Mouse (Mus musculus) thymus, adult 2 months (tissue): ENCODE results near the gene Mn1. TPM values are rescaled to one million over a fixed set of nuclear protein-coding genes. Genes with fewer than 3 reads are reported as not detected.

ENCODE experiments used
- DNase-seq: peaks from one replicate; pipeline ENCODE4 v3.0.0; 2021
- H3K27ac ChIP-seq: fragments of 200-500 bp; 2 replicates; pipeline ENCODE4 v1.5.1; 2012; ENCODE audit warnings: low read length, control low read depth; ENCODE audit not compliant: control insufficient read depth, insufficient read depth
- H3K27me3 ChIP-seq: fragments of 200-500 bp; 2 replicates; pipeline ENCODE4 v1.6.1; 2012; ENCODE audit warnings: mild to moderate bottlenecking, low read length, moderate library complexity, mixed read lengths; ENCODE audit not compliant: control insufficient read depth, insufficient read depth
- H3K36me3 ChIP-seq: fragments of 200-500 bp; 2 replicates; pipeline ENCODE4 v1.6.1; 2012; ENCODE audit warnings: mild to moderate bottlenecking, low read length, moderate library complexity; ENCODE audit not compliant: control insufficient read depth, insufficient read depth
- H3K4me1 ChIP-seq: fragments of 200-500 bp; replicated peaks from 2 replicates; pipeline ENCODE4 v1.6.1; 2012; ENCODE audit warnings: low read length; ENCODE audit not compliant: control insufficient read depth, insufficient read depth
- H3K4me3 ChIP-seq: fragments of 200-500 bp; 2 replicates; pipeline ENCODE4 v1.5.1; 2012; ENCODE audit warnings: mild to moderate bottlenecking, low read length, control low read depth, moderate library complexity; ENCODE audit not compliant: control insufficient read depth, insufficient read depth
- CTCF ChIP-seq: fragments of 200-500 bp; IDR thresholded peaks from 2 replicates; pipeline ENCODE4 v1.5.1; 2012; ENCODE audit warnings: mild to moderate bottlenecking, control low read depth, low read length, moderate library complexity, borderline replicate concordance; ENCODE audit not compliant: control insufficient read depth, poor library complexity, insufficient read depth; ENCODE audit errors: extremely low read depth
- POLR2A ChIP-seq: fragments of 200-500 bp; IDR thresholded peaks from 2 replicates; pipeline ENCODE4 v1.6.1; 2012; ENCODE audit warnings: mild to moderate bottlenecking, low read length, control low read depth, moderate library complexity; ENCODE audit not compliant: control insufficient read depth, poor library complexity, insufficient read depth; ENCODE audit errors: extremely low read depth
- whole genome bisulfite sequencing: fragments of 180-500 bp; shearing (Covaris S2); methylation state at CpG from one replicate; pipeline ENCODE4 v1.1.7; 2018; 5-methylcytosine and 5-hydroxymethylcytosine counted together
- polyA plus RNA-seq: library from polyadenylated mRNA; depleted of rRNA; stranded (reverse); fragments of >200 nt; gene quantifications from 2 replicates; pipeline ENCODE4 v1.2.3, GENCODE M21; 2012

Mn1 gene
- polyA plus RNA-seq, 1 experiment: 3.4 TPM

DNA sequence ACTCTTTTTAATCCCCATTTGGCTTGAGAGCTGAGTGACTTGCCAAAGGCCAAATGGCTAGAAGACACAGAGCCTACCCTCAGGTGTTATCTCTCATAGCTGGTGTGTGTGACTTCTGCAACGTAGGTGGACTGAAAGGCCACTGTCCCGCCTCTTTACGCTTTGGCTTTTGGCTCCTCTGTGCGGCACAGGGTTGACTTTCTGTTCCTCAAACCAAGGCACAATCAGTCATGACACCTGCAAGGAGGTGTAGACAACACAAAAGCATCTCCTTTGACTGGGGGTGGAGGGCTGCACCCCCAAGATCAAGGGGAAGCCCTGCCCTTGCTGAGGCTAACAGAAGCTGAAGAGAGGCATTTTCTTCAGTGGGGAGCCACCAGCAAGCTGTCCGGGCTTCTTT, 50.5 kb downstream of the Mn1 start:
- Histone ChIP-seq H3K4me1 (peaks cover 4% of the 10 kb centered on the region), H3K27me3 (no peaks in the 10 kb centered on the region), H3K36me3 (no peaks in the 10 kb centered on the region), H3K4me3 (no peak overlapping the region), H3K27ac (no peak overlapping the region)
- WGBS: 30% methylated on average over 5 of the region's 5 CpGs
- no peak for DNase-seq
- TF ChIP-seq CTCF (no peak), POLR2A (no peak)

DNA sequence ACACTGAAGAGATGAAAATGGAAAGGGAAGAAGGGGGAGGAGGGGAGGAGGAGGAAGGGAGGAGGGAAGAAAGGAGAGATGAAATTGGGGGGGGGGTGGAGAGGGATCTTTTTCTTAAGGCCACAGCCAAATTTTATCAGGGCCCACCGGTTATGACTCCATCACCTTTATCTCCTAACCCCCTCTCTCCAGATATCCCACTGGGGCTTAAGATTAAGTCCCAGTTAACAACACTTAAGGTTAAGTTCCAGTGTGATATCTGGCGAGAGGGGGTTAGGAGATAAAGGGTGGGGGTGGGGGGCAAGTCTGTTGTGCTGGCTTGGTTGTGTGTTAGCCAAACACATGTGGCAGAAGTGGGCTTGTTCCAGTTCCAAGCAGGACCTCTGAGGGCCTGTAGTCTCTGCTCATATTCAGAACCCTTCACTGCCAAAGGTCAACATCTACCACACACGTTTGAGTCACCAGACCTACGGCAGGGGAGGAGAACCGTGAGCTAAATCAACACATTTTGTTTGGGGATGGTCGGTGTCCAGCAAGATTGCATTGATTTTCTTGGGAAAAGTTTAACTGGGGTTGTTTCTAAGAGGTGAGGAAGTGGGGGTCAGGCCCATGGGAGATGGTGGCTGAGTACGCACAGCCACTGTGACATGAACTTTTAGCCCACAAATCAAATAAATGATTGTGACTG, 52.2 kb downstream of the Mn1 start:
- Histone ChIP-seq H3K27ac (no peak overlapping the region), H3K27me3 (no peaks in the 10 kb centered on the region), H3K36me3 (no peaks in the 10 kb centered on the region), H3K4me3 (no peak overlapping the region), H3K4me1 (peaks cover 4% of the 10 kb centered on the region)
- DNase-seq: no peak
- TF ChIP-seq POLR2A: no peak
- no peak for TF ChIP-seq CTCF
- WGBS: 92% methylated on average over 7 of the region's 7 CpGs

DNA sequence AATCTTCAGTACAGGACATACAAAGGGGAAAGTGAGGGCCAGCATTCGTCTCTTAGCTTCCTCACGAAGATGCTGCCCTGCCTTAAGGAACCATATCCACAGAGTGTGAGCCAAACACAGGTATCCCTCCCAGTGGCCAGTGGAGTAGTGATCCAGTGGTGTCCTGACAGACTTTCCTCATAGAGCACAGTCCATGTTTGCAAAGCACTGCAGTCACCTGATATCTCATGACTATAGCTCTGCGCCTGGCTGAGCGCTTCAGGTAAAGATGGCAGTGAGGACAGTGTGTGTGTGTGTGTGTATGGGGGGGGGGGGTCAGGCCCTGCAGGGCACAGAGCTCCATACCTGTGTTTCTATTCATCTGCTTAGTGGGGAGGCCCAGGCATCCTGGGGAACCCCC, 53.7 kb downstream of the Mn1 start:
- TF ChIP-seq CTCF (no peak), POLR2A (no peak)
- Histone ChIP-seq H3K4me3 (no peak overlapping the region), H3K4me1 (peaks cover 4% of the 10 kb centered on the region), H3K36me3 (no peaks in the 10 kb centered on the region), H3K27ac (no peak overlapping the region), H3K27me3 (no peaks in the 10 kb centered on the region)
- DNase-seq: no peak
- WGBS: 95% methylated on average over 4 of the region's 4 CpGs

DNA sequence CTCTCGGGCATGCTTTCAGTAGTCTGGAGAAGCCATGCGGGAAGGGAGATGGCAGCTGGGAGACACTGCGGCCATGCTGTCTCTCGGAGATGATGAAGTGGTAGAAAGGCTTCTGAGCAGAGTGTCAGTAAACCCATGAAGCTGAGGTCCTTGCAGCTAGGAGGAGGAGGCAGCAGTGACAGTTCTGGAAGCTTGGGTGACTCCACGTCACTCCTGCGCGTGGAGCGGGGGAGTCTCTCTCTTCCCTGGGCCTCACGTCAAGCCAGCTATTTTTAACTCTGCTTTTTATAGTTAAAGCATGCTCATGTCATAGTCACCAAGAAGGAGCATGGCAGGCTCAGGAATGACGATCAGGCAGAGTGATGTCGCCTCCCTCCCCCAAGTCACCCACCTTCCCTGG, 56.3 kb downstream of the Mn1 start:
- Histone ChIP-seq H3K4me1 (no peaks in the 10 kb centered on the region; the same call in 1 of the 2 replicates), H3K36me3 (no peaks in the 10 kb centered on the region), H3K27ac (no peak overlapping the region), H3K27me3 (no peaks in the 10 kb centered on the region), H3K4me3 (no peak overlapping the region)
- TF ChIP-seq POLR2A (no peak), CTCF (no peak)
- no peak for DNase-seq
- WGBS: 93% methylated on average over 11 of the region's 11 CpGs

DNA sequence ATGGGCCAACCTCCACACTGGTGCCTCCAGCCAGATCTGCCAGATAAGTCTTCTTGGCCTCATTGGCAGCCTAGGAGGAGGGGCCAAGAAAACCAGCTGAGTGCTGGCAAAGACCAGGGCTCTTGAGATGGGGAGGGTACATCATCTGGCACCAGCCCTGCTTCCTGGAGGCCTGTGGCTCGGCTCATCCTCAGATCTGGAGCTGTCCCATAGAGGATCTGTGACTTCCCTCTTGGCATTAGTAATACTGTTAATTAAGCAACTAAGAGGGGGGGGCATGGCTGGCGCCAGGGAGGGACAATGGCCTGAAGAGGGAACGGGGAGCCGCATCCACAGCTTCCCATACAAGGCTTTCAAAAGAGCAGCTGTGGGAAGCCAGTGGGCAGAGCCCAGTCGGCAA, 58.6 kb downstream of the Mn1 start:
- no peak overlapping the region for H3K4me3 ChIP-seq
- DNase-seq: no peak
- no peak overlapping the region for H3K27ac ChIP-seq
- no peaks in the 10 kb centered on the region for H3K4me1 ChIP-seq
- H3K27me3 ChIP-seq: no peaks in the 10 kb centered on the region
- 95% methylated on average over 5 of the region's 5 CpGs for WGBS
- no peaks in the 10 kb centered on the region for H3K36me3 ChIP-seq
- no peak for TF ChIP-seq CTCF
- no peak for TF ChIP-seq POLR2A

DNA sequence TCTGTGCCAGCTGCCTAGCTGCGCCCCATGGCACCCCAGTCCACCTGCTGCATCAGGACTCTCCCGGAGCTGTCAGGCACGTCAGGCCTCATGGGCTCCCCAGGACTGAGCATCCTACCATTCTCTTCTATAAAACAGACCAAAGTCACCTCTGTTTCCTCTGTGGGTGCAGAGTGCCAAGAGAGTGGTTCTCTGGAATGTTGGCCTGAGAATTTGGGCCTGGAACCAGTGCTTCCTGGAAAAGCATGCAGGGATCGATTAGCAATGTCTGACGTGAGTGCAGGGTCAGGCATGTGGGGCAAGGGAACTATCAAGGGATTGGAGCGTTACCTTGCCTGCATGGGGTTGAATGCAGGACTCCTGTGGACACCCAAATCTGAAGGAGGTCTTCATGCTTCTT, 59.0 kb downstream of the Mn1 start:
- H3K27ac ChIP-seq: no peak overlapping the region
- TF ChIP-seq POLR2A (no peak), CTCF (no peak)
- no peak for DNase-seq
- H3K27me3 ChIP-seq: no peaks in the 10 kb centered on the region
- H3K4me1 ChIP-seq: no peaks in the 10 kb centered on the region
- H3K4me3 ChIP-seq: no peak overlapping the region
- WGBS: 92% methylated on average over 6 of the region's 6 CpGs
- no peaks in the 10 kb centered on the region for H3K36me3 ChIP-seq

DNA sequence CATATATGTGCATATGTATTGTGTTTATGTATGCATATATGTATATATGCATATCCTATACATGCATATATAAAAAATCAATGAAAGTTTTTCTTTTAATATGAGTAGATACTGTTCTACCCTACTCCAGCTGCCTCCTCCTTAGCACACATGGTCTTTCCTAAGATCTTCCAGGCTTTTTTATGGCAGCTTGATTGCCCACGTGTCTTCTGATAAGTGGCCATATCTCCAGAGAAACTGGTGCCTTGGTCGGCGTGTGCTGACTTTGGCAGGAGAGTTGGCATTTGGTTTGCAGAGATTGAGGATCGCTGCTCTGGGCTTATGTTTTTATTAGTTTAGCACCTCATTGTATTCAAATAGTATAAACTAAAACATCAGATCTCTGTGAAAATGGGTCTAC, 68.7 kb downstream of the Mn1 start:
- no peak overlapping the region for H3K27ac ChIP-seq
- WGBS: 94% methylated on average over 4 of the region's 4 CpGs
- no peaks in the 10 kb centered on the region for H3K36me3 ChIP-seq
- TF ChIP-seq POLR2A: no peak
- TF ChIP-seq CTCF: no peak
- H3K4me3 ChIP-seq: no peak overlapping the region
- no peak for DNase-seq
- no peaks in the 10 kb centered on the region for H3K27me3 ChIP-seq
- no peaks in the 10 kb centered on the region for H3K4me1 ChIP-seq
